Mouse (Mus musculus) olfactory bulb, adult 2 months (tissue): ENCODE data around the gene Taar2.

Source experiments
- CTCF ChIP-seq: fragments of 200-500 bp; IDR thresholded peaks from 2 replicates; pipeline ENCODE4 v1.5.1; 2012; ENCODE audit warnings: low read depth, mild to moderate bottlenecking, low read length, moderate library complexity; ENCODE audit not compliant: insufficient read depth
- POLR2A ChIP-seq: fragments of 200-500 bp; IDR thresholded peaks from 2 replicates; pipeline ENCODE4 v1.6.1; 2012; ENCODE audit warnings: mild to moderate bottlenecking, low read depth, low read length, moderate library complexity; ENCODE audit not compliant: insufficient read depth

DNA sequence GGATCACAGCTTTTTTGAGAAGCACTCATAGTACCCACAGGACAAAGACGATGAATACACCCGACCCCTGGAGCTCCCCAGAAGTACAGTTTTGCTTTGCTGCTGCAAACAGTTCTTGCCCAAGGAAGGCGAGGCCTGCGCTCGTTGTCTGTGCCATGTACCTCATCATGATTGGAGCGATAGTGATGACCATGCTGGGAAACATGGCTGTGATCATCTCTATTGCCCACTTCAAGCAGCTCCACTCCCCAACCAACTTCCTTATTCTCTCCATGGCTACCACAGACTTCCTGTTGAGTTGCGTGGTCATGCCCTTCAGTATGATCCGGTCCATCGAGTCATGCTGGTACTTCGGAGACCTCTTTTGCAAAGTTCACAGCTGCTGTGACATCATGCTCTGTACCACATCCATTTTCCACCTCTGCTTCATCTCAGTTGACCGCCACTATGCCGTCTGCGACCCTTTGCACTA is 22.1 kb downstream of the Taar2 start, which contains the start of gene Taar4:
- TF ChIP-seq CTCF (no peak), POLR2A (no peak)
